Mouse (Mus musculus) lung, embryonic 16.5 days (tissue): ENCODE data around the gene Tmem167b. TPM values are rescaled to one million over a fixed set of nuclear protein-coding genes. Genes with fewer than 3 reads are reported as not detected.
"Not testable (repeated sequence)": the region's sequence is repeated elsewhere in the genome, so short reads cannot be mapped to it uniquely, and the experiment has no call there.

Experiments used
- ATAC-seq: fragments of 200-750 bp; cut with Nextera tagmentation; 2 replicates; pipeline ENCODE4 v1.8.0; 2017; ENCODE audit warnings: low read depth, mild to moderate bottlenecking, moderate library complexity
- H3K27ac ChIP-seq: fragments of 300-500 bp; sonication (generic); 2 replicates; pipeline ENCODE4 v1.5.1; 2014; ENCODE audit warnings: mild to moderate bottlenecking, control low read depth, low read length
- H3K27me3 ChIP-seq: fragments of 300-500 bp; sonication (generic); 2 replicates; pipeline ENCODE4 v1.6.1; 2014; ENCODE audit warnings: low read depth, low read length, mixed read lengths; ENCODE audit not compliant: control insufficient read depth, insufficient read depth
- H3K36me3 ChIP-seq: fragments of 300-500 bp; sonication (generic); 2 replicates; pipeline ENCODE4 v1.6.1; 2014; ENCODE audit warnings: low read length; ENCODE audit not compliant: control insufficient read depth, insufficient read depth
- H3K4me1 ChIP-seq: fragments of 300-500 bp; sonication (generic); replicated peaks from 2 replicates; pipeline ENCODE4 v1.6.1; 2014; ENCODE audit warnings: low read length, mixed read lengths; ENCODE audit not compliant: control insufficient read depth, insufficient read depth
- H3K4me2 ChIP-seq: fragments of 300-500 bp; sonication (generic); 2 replicates; pipeline ENCODE4 v1.6.1; 2014; ENCODE audit warnings: low read depth, low read length, control low read depth
- H3K4me3 ChIP-seq: fragments of 300-500 bp; sonication (generic); 2 replicates; pipeline ENCODE4 v1.5.1; 2014; ENCODE audit warnings: mild to moderate bottlenecking, low read length, control low read depth
- H3K9ac ChIP-seq: fragments of 300-500 bp; sonication (generic); 2 replicates; pipeline ENCODE4 v1.6.1; 2014; ENCODE audit warnings: low read length, control low read depth
- H3K9me3 ChIP-seq: fragments of 300-500 bp; sonication (generic); 2 replicates; pipeline ENCODE4 v1.6.1; 2016; ENCODE audit warnings: low read length; ENCODE audit not compliant: control insufficient read depth
- WGBS: fragments of 180-500 bp; shearing (Covaris S2); extraction: QIAGEN DNeasy Blood & Tissue Kit; methylation state at CpG from one replicate; pipeline ENCODE4 v1.1.7; 2014; 5-methylcytosine and 5-hydroxymethylcytosine counted together
- polyA plus RNA-seq: library from polyadenylated mRNA; unstranded; fragments of >200 nt; fragmentation: Nextera tagmentation; extraction: Ambion mirVana; gene quantifications from 2 replicates; pipeline ENCODE4 v1.2.1, GENCODE M21; 2015

The Tmem167b gene
- polyA plus RNA-seq, 1 experiment from 2014 or later, result 46.4 TPM

DNA sequence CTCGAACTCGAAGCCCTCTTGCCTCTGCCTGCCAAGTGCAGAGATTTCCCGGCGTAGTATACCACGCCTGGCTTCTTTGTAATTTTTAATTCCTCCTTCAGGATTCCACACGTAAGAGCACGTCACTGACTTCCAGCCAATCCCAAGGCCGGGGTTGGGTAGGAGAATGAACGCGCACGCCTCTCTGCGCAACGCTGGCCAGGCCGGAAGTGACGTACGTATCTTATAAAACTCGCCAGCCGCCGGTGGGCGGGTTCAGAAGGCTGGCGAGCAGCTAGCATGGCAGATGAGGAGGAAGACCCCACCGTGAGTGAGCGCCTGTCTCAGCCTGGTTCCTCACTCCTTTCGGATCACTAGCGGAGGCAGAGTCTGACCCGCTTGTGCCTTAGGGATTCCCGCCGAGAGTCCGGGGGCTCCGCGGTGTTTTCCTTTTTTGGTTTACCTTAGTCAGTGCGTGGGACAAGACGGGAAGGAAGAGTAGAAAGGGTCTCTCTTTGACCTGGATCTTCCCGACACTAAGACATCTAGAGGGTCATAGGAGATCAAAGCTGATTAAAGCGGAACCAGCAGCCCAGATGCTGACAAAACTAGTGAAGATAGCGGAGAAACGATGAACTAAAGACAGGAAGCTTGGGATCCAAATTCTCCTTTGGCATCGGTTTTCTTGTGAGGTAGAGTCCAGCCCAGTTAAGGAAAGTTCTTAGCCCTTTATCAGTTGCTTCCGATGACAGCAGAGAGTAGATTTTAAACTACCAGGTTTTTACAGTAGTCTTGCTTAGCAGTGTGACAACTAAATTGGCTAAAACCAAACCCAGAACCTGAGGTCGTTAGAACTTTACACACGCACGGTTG is 9.4 kb upstream of the Tmem167b start, which contains the start of gene Taf13:
Taf13 (plus strand) TSS at position 256 of the 852 bp plus-strand sequence.
- no peaks in the 10 kb centered on the region for H3K9me3 ChIP-seq
- peak within 1 kb of the TSS; percentile 31; the same call in 1 of the 2 replicates for H3K27ac ChIP-seq
- no peaks in the 10 kb centered on the region for H3K27me3 ChIP-seq
- under 1% methylated on average over 42 of the region's 42 CpGs for WGBS
- no peaks in the 10 kb centered on the region for H3K36me3 ChIP-seq
- H3K9ac ChIP-seq, result peak within 1 kb of the TSS; percentile 83
- H3K4me1 ChIP-seq, result peaks cover 9% of the 10 kb centered on the region
- peak within 1 kb of the TSS; percentile 63 for H3K4me2 ChIP-seq
- H3K4me3 ChIP-seq, result peak within 1 kb of the TSS; percentile 69
- peak; percentile 100 for ATAC-seq

DNA sequence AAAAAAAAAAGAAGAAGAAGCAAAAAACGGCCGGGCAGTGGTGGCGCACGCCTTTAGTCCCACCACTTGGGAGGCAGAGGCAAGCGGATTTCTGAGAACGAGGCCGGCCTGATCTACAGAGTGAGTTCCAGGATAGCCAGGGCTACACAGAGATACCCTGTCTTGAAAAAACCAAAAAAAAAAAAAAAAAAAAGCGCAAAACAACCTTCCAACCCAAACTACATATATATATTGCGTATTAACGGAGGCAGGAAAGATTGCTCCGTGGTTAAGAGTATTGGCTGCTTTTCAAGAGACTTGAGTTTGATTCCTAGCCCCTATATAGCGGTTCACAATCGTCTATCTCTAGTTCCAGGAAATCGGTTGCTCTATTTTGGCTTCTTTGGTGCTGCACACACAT is 8.5 kb upstream of the Tmem167b start:
- peaks cover 9% of the 10 kb centered on the region for H3K4me1 ChIP-seq
- H3K27ac ChIP-seq, result no peak overlapping the region
- no peaks in the 10 kb centered on the region for H3K9me3 ChIP-seq
- WGBS, result 82% methylated on average over 14 of the region's 14 CpGs
- H3K9ac ChIP-seq, result no peak overlapping the region
- ATAC-seq, result no peak
- peak overlapping the region; percentile 69; the same call in 1 of the 2 replicates for H3K4me3 ChIP-seq
- H3K27me3 ChIP-seq, result no peaks in the 10 kb centered on the region
- H3K4me2 ChIP-seq, result peak overlapping the region; percentile 53
- no peaks in the 10 kb centered on the region for H3K36me3 ChIP-seq

DNA sequence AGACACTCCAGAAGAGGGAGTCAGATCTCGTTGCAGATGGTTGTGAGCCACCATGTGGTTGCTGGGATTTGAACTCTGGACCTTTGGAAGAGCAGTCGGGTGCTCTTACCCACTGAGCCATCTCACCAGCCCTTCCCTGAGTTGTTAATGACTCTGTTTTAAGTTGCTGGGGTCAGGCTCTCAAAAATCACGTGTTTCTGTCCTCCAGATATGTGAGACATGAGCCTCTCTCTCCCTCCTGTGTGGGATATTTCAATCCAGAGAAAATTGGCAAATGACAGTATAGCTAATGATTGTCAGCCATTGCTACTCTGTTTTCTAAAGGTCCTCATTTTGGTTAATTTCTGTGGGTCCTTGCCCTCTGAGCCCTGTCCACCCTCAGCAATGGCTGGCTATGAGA is 7.4 kb upstream of the Tmem167b start:
- not testable (repeated sequence) for H3K9me3 ChIP-seq, ATAC-seq, H3K9ac ChIP-seq, H3K4me2 ChIP-seq, H3K36me3 ChIP-seq, H3K4me3 ChIP-seq, H3K27ac ChIP-seq, H3K27me3 ChIP-seq, H3K4me1 ChIP-seq
- 39% methylated on average over 2 of the region's 3 CpGs for WGBS

DNA sequence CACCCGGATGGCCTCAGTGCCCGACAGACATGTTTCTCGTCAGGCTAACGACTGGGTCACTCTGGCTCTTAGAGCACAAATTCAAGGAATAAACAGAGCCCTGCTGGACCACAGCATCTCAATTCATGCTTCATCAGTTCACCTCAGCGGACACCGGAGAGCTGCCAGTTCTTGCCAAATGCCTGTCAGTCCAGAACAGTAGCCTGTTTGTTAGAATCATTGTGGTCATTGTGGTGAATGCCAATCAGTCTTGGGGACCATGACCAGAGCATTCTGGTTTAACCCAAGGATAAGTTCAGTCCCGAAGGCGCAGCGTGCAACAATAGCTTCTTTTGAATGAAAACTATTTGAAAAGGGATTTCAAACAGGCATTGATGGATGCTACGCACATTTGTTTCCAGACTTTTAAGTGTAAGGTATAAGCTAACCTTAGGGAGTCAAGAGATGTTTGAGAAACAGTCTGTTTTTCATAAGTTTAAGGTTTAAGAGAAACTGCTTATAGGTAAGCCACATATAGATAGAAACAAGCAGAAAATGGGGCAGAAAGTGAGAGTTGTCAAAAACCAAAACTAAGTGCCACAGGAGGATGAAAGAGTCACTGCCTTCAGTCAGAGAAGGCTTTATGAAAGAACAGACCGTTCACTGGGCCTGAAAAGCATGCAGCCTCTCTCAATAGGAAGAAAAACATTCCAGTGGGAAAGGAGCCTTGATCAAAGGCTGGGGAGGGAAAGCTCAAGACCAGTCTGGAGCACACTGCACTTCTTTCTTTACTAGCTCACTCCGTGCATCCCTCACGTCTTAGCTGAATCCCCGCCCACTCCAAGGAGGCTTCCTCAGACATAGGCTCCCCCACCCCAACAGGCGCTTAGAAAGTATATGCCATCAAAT is 6.0 kb upstream of the Tmem167b start:
- Histone ChIP-seq H3K4me1 (peaks cover 9% of the 10 kb centered on the region), H3K9me3 (no peaks in the 10 kb centered on the region), H3K4me2 (no peak overlapping the region), H3K36me3 (no peaks in the 10 kb centered on the region), H3K27ac (no peak overlapping the region), H3K4me3 (no peak overlapping the region), H3K27me3 (no peaks in the 10 kb centered on the region), H3K9ac (no peak overlapping the region)
- no peak for ATAC-seq
- WGBS, result 63% methylated on average over 15 of the region's 15 CpGs

DNA sequence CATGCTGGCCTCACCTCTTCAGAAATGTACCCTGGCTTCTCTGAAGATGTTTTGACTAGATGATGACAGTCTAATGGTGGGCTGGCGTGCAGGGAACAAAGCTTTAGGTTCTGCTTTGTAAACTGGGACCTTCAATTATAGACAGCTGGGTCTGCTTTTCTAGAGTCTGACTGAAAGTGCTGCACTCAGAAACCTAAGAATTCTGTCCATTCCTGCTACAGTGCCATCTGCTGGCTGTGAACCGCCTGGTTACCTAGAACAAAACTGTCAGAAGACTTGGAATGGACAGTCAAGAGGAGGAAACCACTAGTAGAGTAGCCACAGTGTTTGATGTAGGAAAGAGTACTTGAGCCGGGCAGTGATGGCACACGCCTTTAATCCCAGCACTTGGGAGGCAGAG is 1.0 kb upstream of the Tmem167b start:
- H3K9me3 ChIP-seq, result no peaks in the 10 kb centered on the region
- H3K4me2 ChIP-seq, result peak overlapping the region; percentile 61
- peaks cover 7% of the 10 kb centered on the region for H3K4me1 ChIP-seq
- H3K9ac ChIP-seq, result peak overlapping the region; percentile 63
- ATAC-seq, result peak; percentile 27; the same call in 1 of the 2 replicates
- H3K36me3 ChIP-seq, result peaks cover 13% of the 10 kb centered on the region
- peak overlapping the region; percentile 72 for H3K4me3 ChIP-seq
- no peaks in the 10 kb centered on the region for H3K27me3 ChIP-seq
- 0% methylated on average over 4 of the region's 4 CpGs for WGBS
- H3K27ac ChIP-seq, result peak overlapping the region; percentile 89

DNA sequence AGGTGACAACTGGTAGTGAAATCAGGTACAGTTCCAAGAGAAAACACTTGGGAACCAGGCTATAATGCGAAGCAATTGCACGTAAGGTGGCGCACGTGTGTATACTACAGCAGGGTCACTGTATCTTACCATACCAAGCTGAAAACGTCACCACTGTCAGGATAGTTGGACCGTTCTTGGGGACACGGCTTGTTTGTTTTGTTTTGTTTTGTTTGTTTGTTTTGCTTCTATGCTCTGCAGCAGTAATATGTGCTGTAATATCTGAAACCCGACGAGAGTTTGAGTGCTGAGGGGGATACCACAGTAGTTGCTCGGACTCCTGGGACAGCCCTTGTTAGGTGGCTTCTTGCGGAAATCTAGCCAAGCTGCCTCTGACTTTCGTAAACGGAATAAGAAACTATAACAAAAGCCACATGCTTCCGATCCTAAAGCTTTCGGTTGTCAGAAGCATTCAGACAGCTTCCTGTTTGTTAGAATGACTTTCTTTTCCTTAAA is 558 bp upstream of the Tmem167b start:
- H3K36me3 ChIP-seq, result peaks cover 18% of the 10 kb centered on the region
- H3K4me2 ChIP-seq, result peak overlapping the region; percentile 61
- H3K4me1 ChIP-seq, result peaks cover 7% of the 10 kb centered on the region
- H3K4me3 ChIP-seq, result peak overlapping the region; percentile 72
- no peaks in the 10 kb centered on the region for H3K9me3 ChIP-seq
- ATAC-seq, result peak; percentile 71
- H3K9ac ChIP-seq, result peak overlapping the region; percentile 63
- H3K27me3 ChIP-seq, result no peaks in the 10 kb centered on the region
- 4% methylated on average over 15 of the region's 15 CpGs for WGBS
- H3K27ac ChIP-seq, result peak overlapping the region; percentile 89

DNA sequence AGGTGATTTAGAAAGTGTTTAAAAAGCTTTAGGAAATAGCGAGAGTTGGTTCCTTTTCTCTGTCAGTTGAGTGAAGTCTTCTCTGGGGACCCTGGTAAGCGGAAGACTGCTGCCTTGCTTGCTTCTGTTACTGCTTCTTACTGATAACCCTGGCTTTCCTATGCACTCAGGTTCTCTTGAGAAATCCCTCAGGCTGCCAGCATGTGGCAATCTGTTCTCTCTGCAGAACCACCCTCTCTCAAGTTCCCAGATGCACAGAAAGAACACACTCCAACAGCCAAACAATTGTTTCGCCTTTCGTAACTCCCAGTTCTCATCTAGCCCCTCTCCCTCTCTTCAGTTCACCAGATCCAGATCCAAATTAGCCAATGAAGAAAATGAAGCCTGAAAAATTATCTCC is 4.4 kb downstream of the Tmem167b start:
- H3K4me1 ChIP-seq, result peaks cover 12% of the 10 kb centered on the region
- H3K4me3 ChIP-seq, result no peak overlapping the region
- H3K4me2 ChIP-seq, result no peak overlapping the region
- peaks cover 24% of the 10 kb centered on the region for H3K36me3 ChIP-seq
- no peak overlapping the region for H3K9ac ChIP-seq
- no peaks in the 10 kb centered on the region for H3K9me3 ChIP-seq
- H3K27ac ChIP-seq, result no peak overlapping the region
- no peak for ATAC-seq
- WGBS, result 89% methylated on average over 4 of the region's 4 CpGs
- H3K27me3 ChIP-seq, result no peaks in the 10 kb centered on the region

DNA sequence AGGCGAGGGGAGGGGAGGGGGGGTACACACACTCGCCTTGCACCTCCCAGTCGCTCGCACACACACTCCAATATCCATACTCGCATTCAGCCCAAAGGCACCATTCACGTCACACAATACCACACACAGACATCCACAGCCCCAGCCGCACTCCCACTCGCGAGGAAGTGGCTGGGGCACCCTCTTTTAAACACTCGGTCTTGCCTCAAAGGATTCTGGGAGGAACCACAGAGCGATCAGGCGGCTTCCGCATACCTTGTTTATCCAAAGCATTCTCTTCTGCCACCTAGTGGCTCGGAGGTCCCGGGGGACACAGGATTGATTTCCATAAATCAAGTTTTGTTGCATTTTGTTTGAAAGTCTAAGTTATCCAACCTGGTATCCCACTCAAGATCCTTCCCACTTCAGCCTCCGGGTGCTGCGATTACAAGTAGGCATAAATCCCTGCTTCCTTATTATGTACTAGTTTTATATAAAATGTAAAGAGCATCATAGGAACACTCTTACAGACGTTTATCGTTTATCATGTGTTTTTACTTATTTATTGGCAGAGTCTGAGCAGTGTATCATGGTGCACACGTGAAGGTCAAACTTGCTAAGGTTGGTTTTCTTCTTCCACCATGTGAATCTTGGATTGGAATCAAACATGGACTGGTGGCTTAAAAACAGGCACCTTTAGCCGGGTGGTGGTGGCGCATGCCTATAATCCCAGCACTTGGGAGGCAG is 7.5 kb downstream of the Tmem167b start:
- ATAC-seq, result peak; percentile 99
- Histone ChIP-seq H3K27me3 (no peaks in the 10 kb centered on the region), H3K36me3 (peaks cover 19% of the 10 kb centered on the region), H3K9ac (peak overlapping the region; percentile 99), H3K27ac (peak overlapping the region; percentile 83), H3K4me1 (peaks cover 5% of the 10 kb centered on the region), H3K9me3 (no peaks in the 10 kb centered on the region), H3K4me3 (peak overlapping the region; percentile 76), H3K4me2 (peak overlapping the region; percentile 83)
- WGBS, result 18% methylated on average over 20 of the region's 22 CpGs
